ENCODE assay signal across 16 mouse cellular contexts in the genomic region with DNA sequence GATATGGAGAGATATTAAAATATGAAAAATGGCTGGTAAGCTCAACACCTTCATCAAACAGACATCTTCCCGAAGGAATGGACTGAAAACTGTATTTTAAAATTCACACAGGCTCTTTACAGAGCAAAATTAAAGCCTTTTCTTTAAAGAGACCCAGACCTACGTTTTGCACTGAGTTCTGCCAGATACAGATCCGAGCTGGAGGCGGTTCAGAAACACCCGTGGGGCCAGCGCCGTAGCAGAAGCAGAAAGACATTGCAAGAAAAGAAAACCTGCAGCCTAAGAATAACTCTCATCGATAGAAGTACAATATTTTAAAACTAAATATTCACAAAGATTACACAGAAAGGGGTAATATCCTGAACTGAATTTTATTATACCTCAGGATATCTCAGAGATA.
"Had no signal": no experiment of that assay in that cellular context is flagged by ENCODE, and none has a peak within 500 bp of the region (broad histone marks: within the 10 kb centered on the region; RNA-seq: fewer than 3 reads in every experiment).

No protein-coding gene starts in this region.

- ATAC-seq: liver, postnatal 0 days had no signal

- H3K27ac ChIP-seq: layer of hippocampus, adult 2 months; limb, embryonic 12.5 days; liver, embryonic 13.5 days; lung, embryonic 15.5 days; macrophage; midbrain, embryonic 12.5 days; neural tube, embryonic 12.5 days had no signal

- DNase-seq: kidney, adult 18-20 months; kidney, postnatal 10 days; kidney, postnatal 4 days; liver; liver, embryonic 13.5 days; liver, postnatal 0 days; lung, postnatal 14 days; retina, postnatal 1 day; thymus, postnatal 4 days had no signal

- H3K9me3 ChIP-seq: limb, embryonic 12.5 days; liver, embryonic 13.5 days; lung, embryonic 15.5 days; midbrain, embryonic 12.5 days; neural tube, embryonic 12.5 days had no signal

- H3K9ac ChIP-seq: limb, embryonic 12.5 days; liver, embryonic 13.5 days; liver, postnatal 0 days; lung, embryonic 15.5 days; midbrain, embryonic 12.5 days; neural tube, embryonic 12.5 days had no signal

- H3K27me3 ChIP-seq: lung, embryonic 15.5 days; midbrain, embryonic 12.5 days; neural tube, embryonic 12.5 days had no signal

- H3K4me3 ChIP-seq: layer of hippocampus, adult 2 months; limb, embryonic 12.5 days; liver, embryonic 13.5 days; lung, embryonic 15.5 days; megakaryocyte, embryonic 14.5 days; midbrain, embryonic 12.5 days; neural tube, embryonic 12.5 days had no signal

- H3K4me2 ChIP-seq: limb, embryonic 12.5 days; liver, embryonic 13.5 days; lung, embryonic 15.5 days; midbrain, embryonic 12.5 days; neural tube, embryonic 12.5 days had no signal

- H3K4me1 ChIP-seq: limb, embryonic 12.5 days; liver, embryonic 13.5 days; lung, embryonic 15.5 days; midbrain, embryonic 12.5 days; neural tube, embryonic 12.5 days had no signal

- H3K36me3 ChIP-seq: limb, embryonic 12.5 days; liver, embryonic 13.5 days; lung, embryonic 15.5 days; midbrain, embryonic 12.5 days; neural tube, embryonic 12.5 days had no signal
